In genomic region chr6:94858121-94858621, GRCm38 (mm10) we compare ENCODE assay signal across 18 mouse cellular contexts.
DNase-seq lines count a peak whose midpoint lies in the region; ATAC-seq and TF ChIP-seq lines count a peak whose summit lies in the region.
"Had no signal": no experiment of that assay in that cellular context is flagged by ENCODE, and none has a peak within 500 bp of the region (broad histone marks: within the 10 kb centered on the region; RNA-seq: fewer than 3 reads in every experiment).

No protein-coding gene starts in this region.

- in situ Hi-C loops in CH12.LX (cut with MboI; ENCODE audit: low pct_ligation_motif_present, low pct_unique_long_range_greater_than_20kb, low sequenced_read_pairs): no loop called here

- H3K4me1 ChIP-seq in CH12.LX (ENCODE audit: control insufficient read depth in 1 of 2, insufficient read depth in 2 of 2): peaks cover 0 to 24% of the 10 kb centered on the region in 2 experiments; a peak in 2 of 4 replicates
- H3K4me1 ChIP-seq in embryonic facial prominence, embryonic 15.5 days: peaks cover 9% of the 10 kb centered on the region; the same call in 1 of the 2 replicates
- H3K4me1 ChIP-seq: midbrain, embryonic 13.5 days had no signal

- dilution Hi-C loops in CH12.LX (cut with MboI; ENCODE audit: extremely low pct_ligation_motif_present, extremely low pct_unique_long_range_greater_than_20kb, low sequenced_read_pairs): no loop called here

- peak; percentile 13 to 32 for DNase-seq in spleen, adult 18-20 months
- no peak for DNase-seq in spleen, adult 12 weeks (ENCODE audit: low spot score)
- DNase-seq in CH12.LX (ENCODE audit: extremely low read depth): peak; percentile 37
- DNase-seq in left cerebral cortex, adult 11 months (ENCODE audit: low spot score): no peak
- no peak for DNase-seq in left cerebral cortex, postnatal 36 days (ENCODE audit: low spot score in 2 of 2)
- no peak for DNase-seq in layer of hippocampus, adult 8-10 months (ENCODE audit: low spot score in 2 of 2)
- DNase-seq: adrenal gland, postnatal 10 days; cerebellum, adult 2 months; heart, postnatal 4 days; kidney, adult 9 months; layer of hippocampus, adult 9-11 months; liver; liver, postnatal 0 days; thymus, postnatal 36 days had no signal

- no peak for TF ChIP-seq POLR2A in CH12.LX (IDR thresholded peaks at IDR 0.05; ENCODE audit: low read depth, low read length)

- H3K79me2 ChIP-seq in CH12.LX (replicated peaks; ENCODE audit: control insufficient read depth, extremely low read depth, insufficient read depth, poor library complexity, severe bottlenecking): no peaks in the 10 kb centered on the region

- peak; percentile 78 for ATAC-seq in embryonic facial prominence, embryonic 15.5 days (ENCODE audit: insufficient number of reproducible peaks, low FRiP score, low TSS enrichment, low read depth)
- peak; percentile 62 for ATAC-seq in neutrophil, adult 5-6 weeks (ENCODE audit: extremely low read depth, insufficient number of reproducible peaks, low FRiP score, poor library complexity, severe bottlenecking)
- ATAC-seq: forebrain, embryonic 14.5 days; liver, postnatal 0 days; midbrain, embryonic 13.5 days had no signal

- intact Hi-C loops in left cerebral cortex, postnatal 36 days (cut with DNase I): no loop called here

- TF ChIP-seq CTCF in CH12.LX (conservative IDR thresholded peaks at IDR 0.05 in 1 of 2, IDR thresholded peaks at IDR 0.05 in 1 of 2; ENCODE audit: low read depth in 2 of 2, low read length in 2 of 2): no peak

- no peak overlapping the region for H3K9ac ChIP-seq in CH12.LX (ENCODE audit: insufficient read depth, low read depth)
- H3K9ac ChIP-seq in embryonic facial prominence, embryonic 15.5 days: no peak overlapping the region
- H3K9ac ChIP-seq: liver, postnatal 0 days; midbrain, embryonic 13.5 days had no signal

- 0 out of 2 replicates have a peak overlapping the region, but pooled peaks have one; percentile 13 for H3K4me2 ChIP-seq in CH12.LX (ENCODE audit: insufficient read depth, low read depth, poor library complexity, severe bottlenecking)
- no peak overlapping the region for H3K4me2 ChIP-seq in embryonic facial prominence, embryonic 15.5 days (replicated peaks)
- H3K4me2 ChIP-seq: midbrain, embryonic 13.5 days had no signal

- no peak for TF ChIP-seq RAD21 in CH12.LX (IDR thresholded peaks at IDR 0.05; ENCODE audit: low read depth, low read length)

- H3K9me3 ChIP-seq in CH12.LX (replicated peaks; ENCODE audit: low read length): no peaks in the 10 kb centered on the region
- no peaks in the 10 kb centered on the region for H3K9me3 ChIP-seq in embryonic facial prominence, embryonic 15.5 days (replicated peaks)

- no peak for TF ChIP-seq EP300 in CH12.LX (IDR thresholded peaks at IDR 0.05; ENCODE audit: low read length)

- H3K27ac ChIP-seq in CH12.LX (ENCODE audit: insufficient read depth, low read depth): no peak overlapping the region
- H3K27ac ChIP-seq in embryonic facial prominence, embryonic 15.5 days (replicated peaks): peak overlapping the region; percentile 59; the same call in 1 of the 2 replicates
- H3K27ac ChIP-seq: midbrain, embryonic 13.5 days had no signal

- H3K4me3 ChIP-seq in CH12.LX (replicated peaks in 1 of 3; ENCODE audit: low read depth in 2 of 3, low read length in 2 of 3, poor library complexity in 1 of 3): no peak overlapping the region
- H3K4me3 ChIP-seq in embryonic facial prominence, embryonic 15.5 days (replicated peaks): no peak overlapping the region
- H3K4me3 ChIP-seq: midbrain, embryonic 13.5 days had no signal

- WGBS in embryonic facial prominence, embryonic 15.5 days: 34% methylated on average over 5 of the region's 5 CpGs

- peaks cover 3% of the 10 kb centered on the region for H3K27me3 ChIP-seq in CH12.LX (replicated peaks)
- H3K27me3 ChIP-seq in embryonic facial prominence, embryonic 15.5 days: no peaks in the 10 kb centered on the region
- H3K27me3 ChIP-seq: midbrain, embryonic 13.5 days had no signal

- no peaks in the 10 kb centered on the region for H3K36me3 ChIP-seq in CH12.LX (replicated peaks in 1 of 2; ENCODE audit: control insufficient read depth in 1 of 2, insufficient read depth in 1 of 2, low read length in 1 of 2)
- no peaks in the 10 kb centered on the region for H3K36me3 ChIP-seq in embryonic facial prominence, embryonic 15.5 days
- H3K36me3 ChIP-seq: midbrain, embryonic 13.5 days had no signal

TF ChIP-seq in CH12.LX, 34 proteins besides CTCF, POLR2A, EP300 and RAD21:
- TF ChIP-seq CHD2 (IDR thresholded peaks at IDR 0.05; ENCODE audit: low read length) (no peak), ZKSCAN1 (IDR thresholded peaks at IDR 0.05; ENCODE audit: borderline replicate concordance, low read depth, low read length) (no peak), SIN3A (IDR thresholded peaks at IDR 0.05; ENCODE audit: low read length) (no peak), ZNF384 (IDR thresholded peaks at IDR 0.05; ENCODE audit: low read depth, low read length) (no peak), ELF1 (IDR thresholded peaks at IDR 0.05; ENCODE audit: low read depth, low read length) (no peak)
TF ChIP-seq in CH12.LX: peak in this region for 0.

Comparison
In these comparisons a context has a peak if more than half of its experiments do, and no peak if none do; other contexts are left out.
1. DNase-seq: peak in spleen, adult 18-20 months (2 of 2) and CH12.LX (single experiment); none in spleen, adult 12 weeks (single experiment), left cerebral cortex, adult 11 months (single experiment), left cerebral cortex, postnatal 36 days (0 of 2) and layer of hippocampus, adult 8-10 months (0 of 2).